Mouse (Mus musculus) erythroblast, adult 5-6 weeks (primary cell): ENCODE results near the gene Mocs2. TPM values are rescaled to one million over a fixed set of nuclear protein-coding genes. Genes with fewer than 3 reads are reported as not detected.

ENCODE experiments used
- ATAC-seq: replicated peaks from 2 replicates; pipeline ENCODE4 v1.8.0; 2016; ENCODE audit warnings: moderate number of reproducible peaks, mild to moderate bottlenecking, moderate TSS enrichment, inconsistent platforms; ENCODE audit not compliant: poor library complexity, low FRiP score, severe bottlenecking
- total RNA-seq, 2 experiments: library from RNA; stranded (forward) in 1 of 2; stranded (reverse) in 1 of 2; fragments of 150-400 nt in 1 of 2; fragments of 200-764, 138-1000 nt in 1 of 2; gene quantifications; 2 replicates each; pipeline versions ENCODE4 v1.2.3 to v1.2.4; 2015 to 2017; ENCODE audit warnings: low replicate concordance in 2 of 2

Gene Mocs2
- total RNA-seq, 2 experiments from 2014 or later: 16.5 to 22.1 TPM

GRCm38 (mm10) chr13:114852264-114853111 lies 34.5 kb downstream of the Mocs2 start:
- ATAC-seq: no peak

- ATAC-seq: no peak
These were observed 35.1 kb downstream of the Mocs2 start for GRCm38 (mm10) chr13:114853152-114853551.

- ATAC-seq: no peak
These were observed 36.0 kb downstream of the Mocs2 start for GRCm38 (mm10) chr13:114854023-114854422.

GRCm38 (mm10) chr13:114854428-114854827 lies 36.4 kb downstream of the Mocs2 start:
- no peak for ATAC-seq

- ATAC-seq: no peak
These were observed 37.7 kb downstream of the Mocs2 start for GRCm38 (mm10) chr13:114855573-114856268.

- no peak for ATAC-seq
These were observed 38.2 kb downstream of the Mocs2 start for GRCm38 (mm10) chr13:114856269-114856627.

GRCm38 (mm10) chr13:114857525-114857924 lies 39.5 kb downstream of the Mocs2 start:
- no peak for ATAC-seq

- no peak for ATAC-seq
These were observed 56.7 kb downstream of the Mocs2 start for GRCm38 (mm10) chr13:114874738-114875137.

- ATAC-seq: no peak
These were observed 58.0 kb downstream of the Mocs2 start for GRCm38 (mm10) chr13:114876005-114876520.

- no peak for ATAC-seq
These were observed 60.6 kb downstream of the Mocs2 start for GRCm38 (mm10) chr13:114878667-114879066.

Other genes starting within 250 kb of the Mocs2 start
- 0.77 and 3.8 TPM in 2 replicates for gene Itga2, start 113.9 kb downstream of the Mocs2 start, total RNA-seq (2015; ENCODE audit: low replicate concordance)
- 0.68 and 0.84 TPM in 2 replicates for gene Itga2, start 113.9 kb downstream of the Mocs2 start, total RNA-seq (2017; ENCODE audit: low replicate concordance)